Mouse (Mus musculus) layer of hippocampus, adult 2 months (tissue): ENCODE measurements at regions not wholly inside any gene's neighbourhood (a gene's known extent, or its start where the extent isn't known, plus 50 kb on each side); places are given as distances from the start of the nearest gene placed in this dataset.

Source experiments
- DNase-seq, 2 experiments: peaks; one replicate each; pipeline ENCODE4 v3.0.0; 2022; ENCODE audit warnings: low spot score in 2 of 2
- H3K27ac ChIP-seq: fragments of 200-600 bp; 2 replicates; pipeline ENCODE4 v1.8.1; 2022
- H3K4me3 ChIP-seq: fragments of 200-600 bp; 2 replicates; pipeline ENCODE4 v1.8.1; 2022; ENCODE audit warnings: mild to moderate bottlenecking
- CTCF ChIP-seq: fragments of 200-600 bp; conservative IDR thresholded peaks from 2 replicates; pipeline ENCODE4 v1.8.1; 2022; ENCODE audit warnings: antibody characterized with exemption, mild to moderate bottlenecking, moderate library complexity

DNA sequence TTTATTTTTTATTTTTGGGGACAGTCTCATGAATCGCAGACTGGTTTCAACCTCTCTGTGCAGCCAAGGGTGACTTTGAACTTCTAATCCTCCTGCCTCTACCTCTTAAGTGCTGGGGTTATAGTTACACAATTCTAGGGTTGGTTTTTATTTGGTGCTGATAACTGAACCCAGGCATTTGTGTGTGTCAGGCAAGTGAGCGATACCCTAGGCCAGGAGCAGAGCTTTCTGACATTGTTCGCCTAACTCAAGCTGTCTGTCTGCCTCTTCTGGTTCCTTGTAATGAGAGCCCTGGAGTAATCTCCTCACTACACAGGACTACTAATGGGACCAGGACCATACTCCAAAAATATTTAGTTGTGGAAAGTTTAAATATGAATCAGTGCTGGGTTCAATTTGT is 281.1 kb downstream of the Maf start:
- Histone ChIP-seq H3K27ac (no peak overlapping the region), H3K4me3 (no peak overlapping the region)
- no peak for DNase-seq
- no peak for TF ChIP-seq CTCF

DNA sequence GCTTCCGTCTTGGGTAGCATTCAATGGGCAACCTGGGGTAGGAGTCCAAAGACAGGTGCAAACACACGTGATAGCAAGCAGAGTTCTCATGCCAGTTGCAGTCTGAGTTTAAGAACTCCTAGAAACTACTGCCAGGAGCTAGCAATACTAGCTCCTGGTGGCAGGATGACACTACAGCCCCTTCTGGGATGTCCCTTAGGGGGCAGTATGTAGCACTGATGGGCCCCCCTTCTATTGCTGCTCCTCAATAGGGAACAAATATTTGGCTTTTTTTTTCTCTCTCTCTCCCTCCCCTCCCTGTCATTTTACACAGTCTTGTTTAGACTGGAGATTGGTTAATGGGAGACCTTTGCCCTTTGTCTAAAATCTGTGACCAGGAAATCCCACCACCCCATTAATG is 282.2 kb downstream of the Maf start:
- peak; percentile 60 for TF ChIP-seq CTCF
- Histone ChIP-seq H3K4me3 (no peak overlapping the region), H3K27ac (no peak overlapping the region)
- DNase-seq = no peak

DNA sequence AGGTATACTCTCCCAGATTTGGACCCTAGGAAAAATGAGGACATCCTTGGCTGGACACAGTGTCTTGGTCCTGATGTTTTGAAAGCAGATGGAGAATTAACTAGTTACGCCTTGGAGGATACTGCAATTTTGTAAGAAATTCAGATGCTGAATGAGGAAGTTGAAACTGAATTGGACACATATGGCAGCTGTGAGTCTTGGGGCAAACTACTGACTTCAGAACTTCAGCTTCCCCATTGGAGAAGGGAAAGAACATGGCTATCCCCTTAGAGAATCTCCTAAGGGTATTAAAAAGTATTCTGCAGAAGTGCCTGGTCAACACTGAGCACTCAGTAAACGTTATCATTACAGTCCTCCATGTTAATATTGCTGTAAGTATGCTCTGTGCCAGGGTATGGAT is 283.9 kb downstream of the Maf start:
- DNase-seq = no peak
- Histone ChIP-seq H3K27ac (no peak overlapping the region), H3K4me3 (no peak overlapping the region)
- no peak for TF ChIP-seq CTCF

DNA sequence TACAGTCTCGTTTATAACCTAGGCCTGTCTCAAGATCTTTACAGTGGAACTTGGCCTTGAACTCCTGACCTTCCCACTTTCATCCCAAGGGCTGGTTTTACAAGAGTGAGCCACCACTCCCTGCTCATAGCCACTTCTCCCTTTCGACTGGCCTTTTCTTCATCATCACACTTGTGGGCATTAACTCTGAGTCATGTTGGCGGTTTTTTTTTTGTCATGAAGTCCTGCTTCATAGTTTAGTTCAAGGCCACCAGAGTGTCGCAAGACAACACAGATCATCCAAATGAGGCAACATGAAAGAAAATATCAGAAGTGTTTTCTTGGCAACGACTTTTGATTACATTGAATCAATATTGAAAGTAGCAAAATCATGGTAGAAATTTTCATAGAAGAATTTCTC is 284.5 kb downstream of the Maf start:
- Histone ChIP-seq H3K4me3 (no peak overlapping the region), H3K27ac (no peak overlapping the region)
- DNase-seq = no peak
- TF ChIP-seq CTCF = no peak

DNA sequence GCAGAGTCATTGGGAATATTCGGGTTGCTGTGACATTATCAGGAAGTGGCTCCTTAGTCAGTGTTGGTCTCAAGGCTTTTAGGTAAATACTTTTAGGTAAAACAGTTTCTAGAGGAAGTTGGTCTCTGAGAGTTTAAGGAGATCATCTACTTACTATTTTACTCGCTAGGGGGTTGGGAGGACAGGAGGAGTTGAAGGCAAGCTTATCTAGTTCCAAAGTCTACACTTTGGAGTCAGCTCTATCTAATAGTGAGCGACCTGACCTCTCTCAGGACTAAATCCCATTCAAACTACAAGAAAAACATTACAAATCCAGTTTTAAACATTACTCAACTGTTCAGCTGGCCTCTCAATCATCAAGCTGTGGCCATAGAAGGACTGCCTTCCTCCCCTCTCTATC is 287.1 kb downstream of the Maf start:
- Histone ChIP-seq H3K27ac (no peak overlapping the region), H3K4me3 (no peak overlapping the region)
- no peak for TF ChIP-seq CTCF
- no peak for DNase-seq

DNA sequence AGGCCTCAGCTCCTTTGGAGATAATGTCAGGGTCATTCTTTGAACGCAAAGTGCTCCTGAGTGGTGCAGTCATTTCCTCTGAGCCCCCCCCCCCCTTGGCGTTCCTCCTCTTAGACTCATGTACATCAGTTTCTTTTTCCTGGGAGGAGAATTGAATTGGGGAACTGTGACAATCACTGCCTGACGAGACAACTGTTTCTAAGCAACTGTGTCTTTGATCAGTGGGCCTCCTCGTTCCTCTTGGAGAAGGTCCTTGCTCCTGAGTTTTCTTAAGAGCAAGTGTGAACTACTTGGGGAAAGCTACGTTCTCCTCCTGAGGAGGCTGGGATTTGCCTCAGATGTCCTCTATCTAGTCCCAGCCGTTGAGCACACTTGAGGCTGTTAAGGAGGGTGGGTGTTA is 287.5 kb downstream of the Maf start:
- no peak for DNase-seq
- no peak overlapping the region for H3K4me3 ChIP-seq
- H3K27ac ChIP-seq = no peak overlapping the region
- TF ChIP-seq CTCF = no peak

DNA sequence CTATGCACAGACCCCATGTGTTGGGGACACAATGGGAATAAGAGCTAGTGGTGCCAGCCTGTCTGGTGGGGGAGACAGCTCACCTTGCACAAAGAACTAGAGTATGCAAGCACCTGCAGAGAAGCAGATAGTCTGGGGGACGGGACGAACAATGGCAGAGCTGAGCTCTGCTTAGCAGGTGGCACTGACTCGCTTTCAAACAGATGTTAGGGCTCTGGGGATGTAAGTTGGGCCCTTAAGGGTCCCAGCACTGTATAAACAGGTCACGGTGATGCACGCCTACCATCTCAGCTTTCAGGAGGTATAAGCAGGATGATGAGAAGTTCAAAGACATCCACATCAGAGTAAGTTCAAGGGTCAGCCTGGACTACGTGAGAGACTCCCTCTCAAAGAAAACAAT is 289.5 kb downstream of the Maf start:
- H3K4me3 ChIP-seq = no peak overlapping the region
- TF ChIP-seq CTCF = no peak
- H3K27ac ChIP-seq = no peak overlapping the region
- no peak for DNase-seq

DNA sequence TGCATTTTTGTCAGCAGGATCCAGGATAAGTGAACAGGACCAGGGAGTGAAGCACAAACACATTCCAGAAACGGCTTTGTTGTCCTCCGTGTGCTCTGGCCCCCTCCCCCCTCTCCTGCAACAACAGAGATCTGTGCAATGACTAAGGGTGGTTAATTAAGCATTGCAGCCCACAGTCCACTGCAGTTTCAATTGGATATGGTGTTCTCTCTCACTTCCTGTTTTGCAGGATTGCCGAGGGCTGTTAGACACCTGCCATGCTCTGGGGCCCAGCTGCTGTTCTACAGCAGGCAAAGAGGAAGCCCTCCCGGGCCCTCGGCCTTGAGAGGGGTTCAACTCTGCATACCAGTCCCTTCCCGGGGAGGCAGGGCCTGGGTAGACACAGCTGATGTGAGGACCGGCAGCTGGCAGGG is 293.5 kb downstream of the Maf start:
- H3K27ac ChIP-seq = no peak overlapping the region
- DNase-seq = peak in 1 of 2 experiments; percentile 12
- TF ChIP-seq CTCF = no peak
- no peak overlapping the region for H3K4me3 ChIP-seq

DNA sequence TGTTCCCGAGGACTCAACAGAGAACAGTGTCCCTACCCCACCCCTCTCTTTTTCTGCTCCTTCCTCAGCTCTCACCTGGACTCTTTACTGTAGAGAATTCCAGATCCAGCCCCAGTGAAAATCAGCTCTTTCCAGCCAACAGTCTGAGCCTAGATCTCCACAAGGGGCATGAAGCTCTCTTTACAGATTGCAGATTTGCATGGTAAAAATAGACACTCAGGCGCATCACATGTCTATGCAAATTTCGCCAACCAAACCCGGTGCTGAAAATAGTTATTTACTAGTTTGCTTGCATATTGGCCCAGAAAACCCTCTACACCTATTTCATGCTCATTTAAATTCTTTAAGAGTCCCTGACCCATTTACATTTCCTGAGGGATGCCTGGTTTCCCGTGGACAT is 295.8 kb downstream of the Maf start:
- H3K27ac ChIP-seq = no peak overlapping the region
- H3K4me3 ChIP-seq = no peak overlapping the region
- peak; percentile 36 for TF ChIP-seq CTCF
- DNase-seq = no peak

DNA sequence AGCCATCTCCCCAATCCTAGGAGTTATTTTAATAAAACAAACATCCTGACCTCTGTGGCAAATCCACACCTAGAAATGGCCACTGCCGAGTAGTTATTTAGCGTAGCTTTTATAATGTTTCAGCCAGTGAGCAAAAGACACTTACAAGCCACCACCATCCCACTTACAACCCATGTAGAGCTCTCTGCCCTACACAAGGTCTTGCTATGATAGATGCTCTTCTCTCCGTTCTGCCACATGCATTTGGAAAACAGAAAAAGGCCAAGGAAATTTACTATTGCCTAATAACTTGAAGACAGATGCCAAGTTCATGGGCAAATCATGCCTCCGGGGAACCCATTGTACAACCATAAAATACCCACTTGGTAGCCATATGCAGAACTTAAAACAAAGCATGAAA is 296.5 kb downstream of the Maf start:
- Histone ChIP-seq H3K4me3 (no peak overlapping the region), H3K27ac (no peak overlapping the region)
- DNase-seq = no peak
- no peak for TF ChIP-seq CTCF

DNA sequence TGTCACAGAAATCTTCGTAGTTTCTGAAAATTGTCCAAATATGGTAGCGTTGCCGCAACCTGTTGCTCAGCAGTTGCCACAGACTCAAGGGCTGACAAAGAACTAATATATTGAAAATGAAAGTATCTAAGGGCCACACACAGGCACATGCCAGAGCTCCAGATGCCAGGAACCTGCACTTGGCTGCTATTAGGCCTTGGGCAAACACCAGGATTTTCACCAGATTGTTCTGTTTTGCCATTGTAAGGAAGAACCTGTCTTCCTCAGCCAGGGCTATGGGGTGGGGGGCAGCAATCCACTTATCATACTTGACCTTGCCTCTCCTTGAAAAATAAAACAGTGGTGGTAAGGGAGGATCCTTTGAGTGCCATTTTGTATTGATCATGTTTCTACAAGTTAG is 297.4 kb downstream of the Maf start:
- no peak overlapping the region for H3K27ac ChIP-seq
- DNase-seq = no peak
- no peak overlapping the region for H3K4me3 ChIP-seq
- TF ChIP-seq CTCF = no peak

DNA sequence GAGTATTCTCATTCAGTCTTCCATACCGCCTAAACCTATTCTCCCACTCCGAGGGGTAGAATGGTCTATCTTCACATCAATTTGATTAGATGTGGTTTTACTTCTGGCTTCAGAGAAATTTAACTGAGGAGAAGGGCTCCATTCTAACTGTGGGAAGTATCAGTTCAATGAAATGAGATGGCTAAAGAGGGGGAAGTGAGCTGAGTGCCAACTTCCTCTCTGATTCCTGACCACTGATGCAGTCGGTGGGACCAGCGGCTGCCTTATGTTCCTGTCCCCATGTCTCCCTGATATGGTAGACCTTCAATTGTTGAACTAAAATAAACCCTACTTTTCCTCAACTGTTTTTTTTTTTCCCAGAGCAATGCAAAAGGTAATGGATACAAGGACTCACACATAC is 300.1 kb downstream of the Maf start:
- DNase-seq = no peak
- Histone ChIP-seq H3K4me3 (no peak overlapping the region), H3K27ac (no peak overlapping the region)
- TF ChIP-seq CTCF = no peak

DNA sequence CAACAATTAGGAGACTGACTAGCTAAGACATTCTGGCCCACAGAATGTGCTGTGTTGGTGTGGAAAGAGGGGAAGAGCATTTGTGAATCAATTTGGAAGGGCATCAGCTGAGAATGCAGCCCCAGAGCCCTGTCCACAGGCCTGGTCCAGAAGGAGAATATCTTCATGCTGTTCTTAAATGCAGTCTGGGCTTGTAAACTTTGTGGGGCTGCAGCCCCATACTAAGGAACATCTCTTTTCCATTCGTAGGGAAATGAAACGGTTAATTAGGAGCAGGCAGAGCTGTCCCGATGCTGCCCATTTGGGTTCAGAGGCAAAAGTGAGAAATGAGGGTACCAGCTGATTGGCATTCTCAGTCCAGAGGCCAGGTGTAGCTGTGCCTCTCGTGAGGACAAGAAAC is 304.0 kb downstream of the Maf start:
- Histone ChIP-seq H3K27ac (no peak overlapping the region), H3K4me3 (no peak overlapping the region)
- no peak for TF ChIP-seq CTCF
- no peak for DNase-seq

DNA sequence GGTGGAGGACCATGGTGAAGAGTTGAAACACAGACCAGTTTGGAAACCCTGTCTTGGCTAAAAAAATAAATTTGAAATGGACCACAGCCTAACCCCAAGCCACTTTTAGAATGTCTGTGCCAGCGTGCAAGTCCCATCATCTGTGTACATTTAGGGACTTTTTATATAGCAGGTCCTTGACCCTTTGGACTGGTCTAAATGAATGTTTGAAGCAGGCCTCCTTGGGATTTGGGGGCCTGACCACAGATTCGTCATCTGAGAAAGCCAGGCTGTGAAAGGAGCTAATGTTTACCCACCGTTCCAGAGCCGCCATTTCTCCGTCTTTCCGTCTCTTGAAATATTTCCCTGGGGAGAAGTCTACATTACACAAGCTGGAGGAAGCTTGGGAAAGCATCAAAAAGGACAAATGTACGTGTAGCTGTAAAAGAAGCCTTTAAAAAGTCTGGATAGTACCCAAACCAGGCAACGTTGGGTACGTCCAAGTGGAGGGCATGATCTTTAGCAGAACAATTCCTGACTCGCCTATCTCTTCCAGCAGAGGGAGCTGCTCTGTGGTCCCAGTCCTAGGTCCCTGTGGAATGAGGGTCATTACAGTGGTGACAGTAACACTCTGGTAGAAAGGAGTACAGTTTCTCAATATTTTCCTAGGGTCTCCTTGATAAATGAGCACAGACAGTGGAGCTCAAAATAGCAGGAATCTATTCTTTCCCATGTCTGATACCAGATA is 305.0 kb downstream of the Maf start:
- H3K4me3 ChIP-seq = no peak overlapping the region
- DNase-seq = no peak
- peak; percentile 79 for TF ChIP-seq CTCF

More for the DNA sequence above, 305.0 kb downstream of the Maf start:
- no peak overlapping the region for H3K27ac ChIP-seq
